Mouse (Mus musculus): ENCODE measurements around the gene Ubl7. TPM values are rescaled to one million over a fixed set of nuclear protein-coding genes. Genes with fewer than 3 reads are reported as not detected.
"Not testable (repeated sequence)": the region's sequence is repeated elsewhere in the genome, so short reads cannot be mapped to it uniquely, and the experiment has no call there.

Ubl7 gene
- polyA plus RNA-seq, 1 experiment = 131 TPM

DNA sequence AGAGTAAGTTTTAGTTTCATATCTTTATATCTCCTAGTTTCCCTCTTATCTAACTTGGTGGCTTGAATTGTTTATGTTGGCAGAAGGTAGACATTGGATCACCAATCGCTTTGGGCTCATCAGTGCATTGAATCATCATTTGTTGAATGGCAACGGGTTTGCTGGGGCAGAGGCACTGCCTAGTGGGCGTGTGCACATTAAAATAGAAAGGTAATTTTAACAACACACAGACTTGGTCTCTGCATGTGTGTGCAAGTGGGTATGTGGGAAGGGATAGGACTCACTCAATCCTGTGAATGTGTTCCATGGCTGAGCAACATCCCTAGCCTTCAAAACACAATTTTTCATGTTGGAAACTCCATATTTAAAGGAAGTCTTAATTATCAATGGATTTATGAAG, 35.8 kb upstream of the Ubl7 start:
- WGBS = 32% methylated on average over 3 of the region's 3 CpGs
- DNase-seq = no peak
- no peak for TF ChIP-seq CTCF (IDR thresholded peaks at IDR 0.05; ENCODE audit: insufficient read depth, low read length)
- TF ChIP-seq POLR2A (IDR thresholded peaks at IDR 0.05; ENCODE audit: borderline replicate concordance, extremely low read depth, low read depth, low read length) = no peak
- Histone ChIP-seq H3K4me1 (ENCODE audit: control insufficient read depth, insufficient read depth, low read length) (no peaks in the 10 kb centered on the region), H3K4me3 (replicated peaks; ENCODE audit: extremely low read depth, low read depth, low read length) (no peak overlapping the region)

DNA sequence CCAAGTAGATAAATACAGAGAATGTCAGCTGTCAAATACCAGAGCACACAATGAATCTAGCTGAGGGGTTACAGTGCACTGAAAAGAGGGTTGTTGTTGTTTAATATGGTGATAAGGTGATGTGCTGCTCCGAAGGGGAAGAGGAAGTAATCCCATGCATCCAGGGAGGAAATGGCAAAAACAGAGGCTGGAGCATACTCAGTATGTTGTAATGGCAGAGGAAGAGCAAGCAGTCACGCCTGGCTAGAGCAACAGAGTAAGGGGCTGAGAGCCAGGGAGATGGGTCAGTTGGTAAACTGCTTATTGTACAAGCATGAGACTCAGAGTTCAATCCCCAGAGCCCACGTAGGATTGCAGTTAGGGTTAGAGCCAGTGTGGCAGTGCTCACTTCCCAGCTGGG, 31.6 kb upstream of the Ubl7 start:
- WGBS = 26% methylated on average over 3 of the region's 3 CpGs
- no peak for DNase-seq
- H3K4me3 ChIP-seq (replicated peaks; ENCODE audit: extremely low read depth, low read depth, low read length) = no peak overlapping the region
- no peaks in the 10 kb centered on the region for H3K4me1 ChIP-seq (ENCODE audit: control insufficient read depth, insufficient read depth, low read length)
- TF ChIP-seq CTCF (IDR thresholded peaks at IDR 0.05; ENCODE audit: insufficient read depth, low read length) (no peak), POLR2A (IDR thresholded peaks at IDR 0.05; ENCODE audit: borderline replicate concordance, extremely low read depth, low read depth, low read length) (no peak)

DNA sequence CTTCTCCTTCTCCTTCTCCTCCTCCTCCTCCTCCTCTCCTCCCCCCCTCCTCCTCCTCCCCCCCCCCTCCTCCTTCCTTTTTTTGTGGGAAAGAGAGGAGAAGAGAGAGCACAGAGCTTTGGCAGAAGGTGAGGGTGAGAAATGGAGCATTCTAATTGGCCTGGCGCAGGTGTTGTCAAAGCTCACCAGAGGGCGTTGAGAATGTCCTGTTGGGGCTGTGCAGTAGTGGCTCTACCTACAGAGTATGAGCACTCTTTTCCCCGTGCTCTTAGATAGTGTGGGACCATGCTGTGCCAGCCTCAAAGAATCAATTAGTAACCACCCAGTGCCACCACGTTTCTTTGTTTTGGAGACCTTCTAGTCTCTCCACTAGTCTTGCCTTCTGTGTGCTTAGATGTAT, 30.5 kb upstream of the Ubl7 start:
- no peak overlapping the region for H3K4me3 ChIP-seq (replicated peaks; ENCODE audit: extremely low read depth, low read depth, low read length)
- TF ChIP-seq CTCF (IDR thresholded peaks at IDR 0.05; ENCODE audit: insufficient read depth, low read length) = no peak
- no peak for TF ChIP-seq POLR2A (IDR thresholded peaks at IDR 0.05; ENCODE audit: borderline replicate concordance, extremely low read depth, low read depth, low read length)
- H3K4me1 ChIP-seq (ENCODE audit: control insufficient read depth, insufficient read depth, low read length) = no peaks in the 10 kb centered on the region
- WGBS = 35% methylated on average over 4 of the region's 4 CpGs
- DNase-seq = no peak

DNA sequence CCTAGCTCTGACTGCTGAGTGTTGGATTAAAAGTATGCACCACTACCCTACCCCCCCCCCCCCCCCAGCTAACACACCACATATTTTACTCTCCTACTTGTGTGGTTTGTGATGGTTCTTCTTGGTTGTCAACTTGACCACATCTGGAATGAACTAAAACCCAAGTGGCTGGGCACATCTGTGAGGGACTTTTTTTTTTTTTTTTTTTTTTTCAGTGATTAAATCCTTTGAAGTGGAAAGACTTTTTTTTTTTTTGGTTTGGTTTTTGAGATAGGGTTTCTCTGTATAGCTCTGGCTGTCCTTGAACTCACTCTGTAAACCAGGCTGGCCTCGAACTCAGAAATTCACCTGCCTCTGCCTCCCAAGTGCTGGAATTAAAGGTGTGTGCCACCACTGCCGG, 29.0 kb upstream of the Ubl7 start:
- WGBS = 86% methylated on average over 2 of the region's 2 CpGs
- H3K4me1 ChIP-seq (ENCODE audit: control insufficient read depth, insufficient read depth, low read length); DNase-seq; H3K4me3 ChIP-seq (replicated peaks; ENCODE audit: extremely low read depth, low read depth, low read length): not testable (repeated sequence)

DNA sequence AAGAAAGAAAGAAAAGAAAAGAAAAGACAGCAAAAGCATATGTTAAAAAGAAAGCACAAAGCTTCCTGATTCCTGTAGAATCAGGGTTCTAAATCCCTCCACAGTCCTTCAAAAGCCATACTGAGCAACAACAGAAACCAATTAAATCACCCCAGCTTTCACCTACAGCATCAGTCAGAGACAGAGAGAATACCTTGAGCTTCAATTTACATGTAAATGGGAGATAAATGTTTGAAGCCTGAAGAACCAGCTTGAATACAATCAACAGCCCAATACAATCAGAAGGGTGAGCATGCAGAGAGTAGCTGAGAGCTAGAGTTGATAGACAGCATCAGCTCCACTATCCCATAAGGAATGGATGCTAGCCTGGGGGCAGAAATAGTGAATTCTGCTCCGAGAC, 27.4 kb upstream of the Ubl7 start:
- WGBS = 77% methylated on average over 1 of the region's 1 CpGs
- H3K4me1 ChIP-seq (ENCODE audit: control insufficient read depth, insufficient read depth, low read length) = no peaks in the 10 kb centered on the region
- no peak for TF ChIP-seq CTCF (IDR thresholded peaks at IDR 0.05; ENCODE audit: insufficient read depth, low read length)
- TF ChIP-seq POLR2A (IDR thresholded peaks at IDR 0.05; ENCODE audit: borderline replicate concordance, extremely low read depth, low read depth, low read length) = no peak
- no peak overlapping the region for H3K4me3 ChIP-seq (replicated peaks; ENCODE audit: extremely low read depth, low read depth, low read length)
- DNase-seq = no peak

DNA sequence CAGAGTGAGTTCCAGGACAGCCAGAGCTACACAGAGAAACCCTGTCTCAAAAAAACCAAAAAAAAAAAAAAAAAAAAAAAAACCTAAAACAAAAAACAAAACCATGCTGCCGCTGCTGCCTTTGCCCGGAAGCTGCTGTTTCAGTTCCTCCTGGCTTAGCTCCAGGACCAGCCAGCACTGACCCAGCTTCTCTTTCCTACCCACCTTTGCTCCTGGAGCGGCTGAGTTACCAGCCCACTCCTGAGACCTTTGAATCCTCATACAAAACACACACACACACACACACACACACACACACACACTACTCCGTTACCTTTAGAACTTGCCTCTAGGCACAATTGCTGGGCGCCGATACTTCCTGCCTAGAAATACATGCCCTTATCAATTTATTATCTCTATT, 22.7 kb upstream of the Ubl7 start:
- no peak overlapping the region for H3K4me3 ChIP-seq (replicated peaks; ENCODE audit: extremely low read depth, low read depth, low read length)
- DNase-seq = no peak
- 42% methylated on average over 6 of the region's 6 CpGs for WGBS
- H3K4me1 ChIP-seq (ENCODE audit: control insufficient read depth, insufficient read depth, low read length) = no peaks in the 10 kb centered on the region
- TF ChIP-seq POLR2A (IDR thresholded peaks at IDR 0.05; ENCODE audit: borderline replicate concordance, extremely low read depth, low read depth, low read length) (no peak), CTCF (IDR thresholded peaks at IDR 0.05; ENCODE audit: insufficient read depth, low read length) (no peak)

DNA sequence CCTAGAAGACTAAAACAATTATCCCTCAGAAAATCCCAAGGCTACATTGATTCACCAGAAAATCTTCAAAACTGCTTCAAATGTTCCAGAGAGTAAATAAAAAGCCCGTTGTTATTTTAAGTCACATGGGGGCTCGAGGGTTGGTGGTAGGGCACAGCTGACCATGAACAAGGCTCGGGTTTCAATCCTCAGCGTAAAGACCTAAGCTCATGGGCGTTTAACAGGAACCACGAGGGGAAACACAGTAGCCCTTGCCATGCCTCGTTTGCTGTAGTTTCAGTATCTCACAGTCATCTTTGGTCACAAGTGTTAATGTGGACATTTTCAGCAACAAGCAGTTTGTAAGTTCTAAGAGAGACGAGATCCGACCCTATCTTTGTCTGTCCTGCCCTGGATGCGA, 10.3 kb upstream of the Ubl7 start:
- Histone ChIP-seq H3K4me3 (replicated peaks; ENCODE audit: extremely low read depth, low read depth, low read length) (no peak overlapping the region), H3K4me1 (ENCODE audit: control insufficient read depth, insufficient read depth, low read length) (no peaks in the 10 kb centered on the region)
- TF ChIP-seq CTCF (IDR thresholded peaks at IDR 0.05; ENCODE audit: insufficient read depth, low read length) = no peak
- no peak for TF ChIP-seq POLR2A (IDR thresholded peaks at IDR 0.05; ENCODE audit: borderline replicate concordance, extremely low read depth, low read depth, low read length)
- 35% methylated on average over 10 of the region's 10 CpGs for WGBS
- DNase-seq = no peak

DNA sequence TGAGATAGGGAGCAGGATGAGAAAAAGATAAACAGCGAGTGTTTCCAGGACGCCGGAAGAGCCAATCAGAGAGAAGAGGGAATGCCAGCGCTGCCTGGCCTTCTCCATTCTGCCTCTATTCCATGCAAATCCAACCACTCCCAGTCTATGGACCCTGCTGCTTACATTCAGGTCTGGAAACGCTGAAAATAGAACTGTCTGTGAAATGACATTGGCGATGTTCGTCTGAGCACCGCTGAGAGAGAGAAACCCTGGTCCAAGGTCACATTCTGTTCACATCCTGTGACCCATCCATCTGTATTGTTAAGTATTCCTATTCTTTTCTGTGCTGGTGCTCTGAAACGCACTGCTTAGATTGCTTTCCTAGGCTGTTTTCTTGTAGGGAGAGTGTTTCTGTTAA, 9.6 kb upstream of the Ubl7 start:
- Histone ChIP-seq H3K4me3 (replicated peaks; ENCODE audit: extremely low read depth, low read depth, low read length) (no peak overlapping the region), H3K4me1 (ENCODE audit: control insufficient read depth, insufficient read depth, low read length) (no peaks in the 10 kb centered on the region)
- DNase-seq = no peak
- 25% methylated on average over 9 of the region's 9 CpGs for WGBS
- TF ChIP-seq POLR2A (IDR thresholded peaks at IDR 0.05; ENCODE audit: borderline replicate concordance, extremely low read depth, low read depth, low read length) = no peak
- TF ChIP-seq CTCF (IDR thresholded peaks at IDR 0.05; ENCODE audit: insufficient read depth, low read length) = no peak

DNA sequence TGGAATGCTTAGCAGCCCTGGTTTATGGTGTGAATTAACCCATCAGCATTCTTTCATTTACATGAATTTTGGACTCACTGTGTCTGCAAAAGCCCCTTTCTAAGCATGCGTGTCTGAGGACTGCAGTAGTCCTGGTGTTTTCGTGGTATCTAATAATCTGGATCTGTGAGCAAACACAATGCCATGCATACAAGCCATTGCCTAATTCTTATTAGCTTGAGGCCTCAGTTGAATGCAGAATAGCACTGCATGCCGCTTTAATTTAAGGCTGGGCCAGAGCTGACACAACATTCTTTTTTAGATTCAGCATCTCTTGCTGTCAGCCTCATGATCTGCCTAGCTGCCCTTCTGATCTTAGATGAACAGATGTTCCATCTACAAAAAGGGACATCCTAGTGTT, 9.2 kb upstream of the Ubl7 start:
- 92% methylated on average over 3 of the region's 3 CpGs for WGBS
- Histone ChIP-seq H3K4me1 (ENCODE audit: control insufficient read depth, insufficient read depth, low read length) (no peaks in the 10 kb centered on the region), H3K4me3 (replicated peaks; ENCODE audit: extremely low read depth, low read depth, low read length) (no peak overlapping the region)
- no peak for DNase-seq
- no peak for TF ChIP-seq CTCF (IDR thresholded peaks at IDR 0.05; ENCODE audit: insufficient read depth, low read length)
- TF ChIP-seq POLR2A (IDR thresholded peaks at IDR 0.05; ENCODE audit: borderline replicate concordance, extremely low read depth, low read depth, low read length) = no peak

DNA sequence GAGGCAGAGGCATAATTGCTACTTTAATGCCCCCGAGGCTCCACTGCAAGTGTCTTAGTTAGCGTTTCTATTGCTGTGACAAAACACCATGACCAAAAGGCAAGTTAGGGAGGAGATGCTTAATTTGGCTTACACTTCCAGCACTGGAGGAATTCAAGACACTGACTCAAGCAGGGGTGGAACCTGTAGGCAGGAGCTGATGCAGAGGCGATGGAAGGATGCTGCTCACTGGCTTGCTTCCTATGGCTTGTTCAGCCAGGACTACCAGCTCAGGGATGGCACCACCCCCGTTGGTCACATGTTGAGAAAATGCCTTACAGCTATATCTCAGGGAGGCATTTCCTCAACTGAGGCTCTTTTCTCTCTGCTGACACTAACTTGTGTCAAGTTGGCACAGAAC, 8.6 kb upstream of the Ubl7 start:
- Histone ChIP-seq H3K4me3 (replicated peaks; ENCODE audit: extremely low read depth, low read depth, low read length) (no peak overlapping the region), H3K4me1 (ENCODE audit: control insufficient read depth, insufficient read depth, low read length) (no peaks in the 10 kb centered on the region)
- TF ChIP-seq CTCF (IDR thresholded peaks at IDR 0.05; ENCODE audit: insufficient read depth, low read length) (no peak), POLR2A (IDR thresholded peaks at IDR 0.05; ENCODE audit: borderline replicate concordance, extremely low read depth, low read depth, low read length) (no peak)
- DNase-seq = no peak
- WGBS = 83% methylated on average over 4 of the region's 4 CpGs

Data from lung, adult 2 months (tissue).